Mouse (Mus musculus): Measurements from ENCODE around the gene Aifm1.

DNA sequence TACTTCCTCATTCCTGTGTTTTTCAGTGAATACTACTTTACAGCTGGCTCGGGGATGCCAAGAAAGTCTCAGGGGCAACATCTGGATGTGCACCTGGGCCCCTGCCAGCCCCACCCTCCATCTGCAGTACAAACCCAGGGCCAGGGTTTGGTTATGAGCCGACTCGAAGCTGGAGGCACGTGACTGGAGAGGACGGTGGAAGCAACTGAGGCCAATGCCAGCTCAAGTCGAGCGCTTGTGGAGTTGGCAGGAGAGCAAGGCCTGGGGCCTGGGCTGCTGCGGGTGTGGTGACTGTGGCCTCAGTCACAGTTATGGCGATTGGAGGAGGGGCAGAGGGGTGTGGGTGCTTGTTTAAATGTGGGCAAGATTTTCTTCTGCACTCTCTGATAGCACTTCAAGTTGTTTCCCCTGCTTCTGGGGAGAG is 77.9 kb downstream of the Aifm1 start:
- no peak for TF ChIP-seq MAFK (IDR thresholded peaks at IDR 0.05; ENCODE audit: insufficient read depth, low read depth, low read length)
- TF ChIP-seq CHD2 (IDR thresholded peaks at IDR 0.05; ENCODE audit: low read depth, low read length), result no peak
- TF ChIP-seq HCFC1 (IDR thresholded peaks at IDR 0.05; ENCODE audit: borderline replicate concordance, insufficient read depth, low read length), result no peak
